Mouse (Mus musculus) lung, embryonic 14.5 days (tissue): Measurements from ENCODE around the gene Hoxc9. TPM values are rescaled to one million over a fixed set of nuclear protein-coding genes. Genes with fewer than 3 reads are reported as not detected.

Experiments used
- ATAC-seq: fragments of 200-750 bp; cut with Nextera tagmentation; 2 replicates; pipeline ENCODE4 v1.8.0; 2017; ENCODE audit warnings: mild to moderate bottlenecking, moderate TSS enrichment, moderate library complexity; ENCODE audit not compliant: insufficient read depth
- DNase-seq: peaks from one replicate; pipeline ENCODE4 v3.0.0-alpha.2; 2015
- H3K27ac ChIP-seq: fragments of 300-500 bp; sonication (generic); 2 replicates; pipeline ENCODE4 v1.5.1; 2014; ENCODE audit warnings: low read depth, mild to moderate bottlenecking, moderate library complexity
- H3K27me3 ChIP-seq: fragments of 300-500 bp; sonication (generic); 2 replicates; pipeline ENCODE4 v1.6.1; 2014; ENCODE audit warnings: low read length, control low read depth; ENCODE audit not compliant: insufficient read depth
- H3K36me3 ChIP-seq: fragments of 300-500 bp; sonication (generic); 2 replicates; pipeline ENCODE4 v1.6.1; 2014; ENCODE audit warnings: control low read depth; ENCODE audit not compliant: insufficient read depth
- H3K4me1 ChIP-seq: fragments of 300-500 bp; sonication (generic); 2 replicates; pipeline ENCODE4 v1.6.1; 2014; ENCODE audit warnings: antibody characterized with exemption, control low read depth; ENCODE audit not compliant: insufficient read depth
- H3K4me2 ChIP-seq: fragments of 300-500 bp; sonication (generic); 2 replicates; pipeline ENCODE4 v1.6.1; 2014; ENCODE audit warnings: mild to moderate bottlenecking
- H3K4me3 ChIP-seq: fragments of 300-500 bp; sonication (generic); 2 replicates; pipeline ENCODE4 v1.5.1; 2014; ENCODE audit warnings: low read depth, low read length
- H3K9ac ChIP-seq: fragments of 300-500 bp; sonication (generic); 2 replicates; pipeline ENCODE4 v1.6.1; 2014
- H3K9me3 ChIP-seq: fragments of 300-500 bp; sonication (generic); 2 replicates; pipeline ENCODE4 v1.6.1; 2016; ENCODE audit warnings: low read depth, low read length, control low read depth
- CTCF ChIP-seq: IDR thresholded peaks from 2 replicates; pipeline ENCODE4 v1.5.1; 2016; ENCODE audit warnings: antibody characterized with exemption, low read depth
- WGBS: fragments of 180-500 bp; shearing (Covaris S2); extraction: QIAGEN DNeasy Blood & Tissue Kit; methylation state at CpG from one replicate; pipeline ENCODE4 v1.1.7; 2014; 5-methylcytosine and 5-hydroxymethylcytosine counted together
- polyA plus RNA-seq: library from polyadenylated mRNA; unstranded; fragments of >200 nt; fragmentation: Nextera tagmentation; extraction: Ambion mirVana; gene quantifications from 2 replicates; pipeline ENCODE4 v1.2.1, GENCODE M21; 2014

Gene Hoxc9
- polyA plus RNA-seq, 1 experiment from 2014 or later, result not detected

DNA sequence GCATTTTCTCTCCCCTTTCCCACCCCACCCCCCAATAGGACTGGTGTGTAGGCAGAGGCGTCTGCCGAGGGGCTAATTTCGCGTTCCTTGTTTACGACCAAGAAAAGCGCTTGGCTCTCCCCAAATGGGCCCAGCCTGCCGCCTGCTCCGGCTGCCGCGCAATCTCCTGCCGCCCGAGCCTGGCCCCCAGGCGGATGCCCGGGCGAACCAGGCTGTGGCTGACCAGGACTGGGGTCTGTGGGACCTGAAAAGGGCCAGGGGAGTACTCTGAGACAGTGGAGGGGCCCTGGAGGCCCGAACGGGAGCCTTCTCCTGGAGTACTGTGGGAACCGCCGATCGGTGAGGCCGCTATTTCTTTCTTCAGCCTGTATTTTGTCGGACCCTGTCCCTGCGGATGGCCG, 24.3 kb downstream of the Hoxc9 start:
- no peak overlapping the region for H3K9ac ChIP-seq

DNA sequence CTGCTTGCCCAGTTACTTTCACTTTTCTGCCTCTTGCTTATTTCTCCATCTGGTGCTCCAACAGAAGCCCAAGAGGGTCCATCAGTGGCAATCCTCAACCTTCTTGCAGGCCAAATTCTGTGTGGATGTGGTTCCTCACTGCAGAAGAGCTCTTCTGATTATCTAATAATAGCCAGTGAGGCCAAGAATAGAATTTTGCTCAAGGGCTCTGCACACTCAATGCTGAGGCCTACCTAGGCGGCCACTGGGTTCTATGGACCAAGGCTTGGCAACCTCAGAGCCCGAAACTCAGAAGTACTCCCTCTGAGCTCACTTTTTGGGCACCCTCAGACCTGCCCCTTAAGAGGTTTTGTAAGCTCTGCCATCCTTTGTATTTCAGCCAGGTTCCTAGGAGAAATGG, 25.1 kb downstream of the Hoxc9 start:
- ATAC-seq (no peak), DNase-seq (no peak)
- WGBS, result 27% methylated on average over 2 of the region's 2 CpGs
- Histone ChIP-seq H3K4me3 (no peak overlapping the region), H3K4me2 (no peak overlapping the region), H3K27me3 (peaks cover 100% of the 10 kb centered on the region), H3K9ac (no peak overlapping the region), H3K36me3 (no peaks in the 10 kb centered on the region), H3K9me3 (no peaks in the 10 kb centered on the region), H3K27ac (no peak overlapping the region), H3K4me1 (no peaks in the 10 kb centered on the region)
- no peak for TF ChIP-seq CTCF

More for the DNA sequence above, 24.3 kb downstream of the Hoxc9 start:
- Histone ChIP-seq H3K4me2 (peak overlapping the region; percentile 79), H3K27me3 (peaks cover 100% of the 10 kb centered on the region), H3K9me3 (no peaks in the 10 kb centered on the region), H3K27ac (no peak overlapping the region), H3K4me3 (peak overlapping the region; percentile 8; the same call in 1 of the 2 replicates), H3K36me3 (no peaks in the 10 kb centered on the region), H3K4me1 (no peaks in the 10 kb centered on the region)
- no peak; the same call in 1 of the 2 replicates for ATAC-seq
- TF ChIP-seq CTCF, result no peak
- no peak for DNase-seq
- WGBS, result 4% methylated on average over 24 of the region's 24 CpGs

DNA sequence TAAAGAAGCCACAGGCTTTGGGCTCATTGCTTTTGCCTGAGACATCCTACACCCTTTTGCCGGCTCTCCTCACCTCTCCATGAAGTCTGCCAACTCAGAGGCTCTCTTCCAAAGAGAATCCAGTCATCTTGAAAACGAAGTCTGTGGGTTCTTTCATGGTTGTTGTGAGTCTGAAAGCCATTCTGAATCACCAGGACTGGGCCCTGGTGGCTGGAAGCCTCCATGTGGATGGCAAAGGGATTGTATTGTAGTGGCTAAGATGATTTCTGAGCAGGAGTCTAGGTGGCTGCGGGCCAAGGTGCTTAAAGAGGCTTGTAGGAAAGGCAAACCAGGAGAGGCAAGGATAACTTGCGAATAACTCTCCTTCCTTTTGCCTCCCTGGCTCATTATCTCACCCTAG, 25.9 kb downstream of the Hoxc9 start:
- no peaks in the 10 kb centered on the region for H3K4me1 ChIP-seq
- ATAC-seq (no peak), DNase-seq (no peak)
- no peak overlapping the region for H3K9ac ChIP-seq
- no peaks in the 10 kb centered on the region for H3K9me3 ChIP-seq
- no peaks in the 10 kb centered on the region for H3K36me3 ChIP-seq
- no peak overlapping the region for H3K27ac ChIP-seq
- TF ChIP-seq CTCF, result no peak
- 17% methylated on average over 4 of the region's 4 CpGs for WGBS
- H3K27me3 ChIP-seq, result peaks cover 100% of the 10 kb centered on the region
- no peak overlapping the region for H3K4me3 ChIP-seq
- no peak overlapping the region for H3K4me2 ChIP-seq

DNA sequence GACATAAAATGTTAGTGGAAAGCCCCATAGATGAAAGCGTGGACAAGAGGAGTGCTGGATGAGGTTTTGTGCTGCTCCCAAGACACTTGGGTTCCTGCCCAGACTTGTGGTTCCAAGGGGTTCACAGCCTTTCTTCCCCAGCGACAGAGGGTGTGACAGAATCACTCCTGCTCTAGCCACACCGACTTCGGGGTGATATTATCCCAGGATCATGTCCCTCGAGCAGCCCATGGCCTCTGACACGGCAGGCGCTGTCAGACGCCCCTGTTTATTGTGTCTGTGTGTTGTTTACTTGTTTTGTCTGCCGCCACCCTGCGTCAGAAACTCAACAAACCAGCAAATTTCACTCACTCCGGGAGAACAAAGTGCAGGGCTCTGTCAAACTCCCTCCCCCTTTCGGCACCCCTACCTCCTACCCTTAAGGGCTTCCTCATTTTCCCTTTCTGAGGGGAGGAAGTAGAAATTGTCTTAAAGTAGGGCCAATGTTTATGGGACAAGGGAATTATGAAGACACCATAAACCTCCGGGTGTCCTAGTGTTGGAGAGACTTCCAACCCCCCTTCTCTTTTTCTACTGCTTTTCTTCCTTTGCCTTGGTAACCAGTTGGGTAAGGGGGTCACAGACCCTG, 26.7 kb downstream of the Hoxc9 start:
- Histone ChIP-seq H3K4me1 (no peaks in the 10 kb centered on the region), H3K4me2 (no peak overlapping the region), H3K9ac (no peak overlapping the region), H3K4me3 (no peak overlapping the region), H3K36me3 (no peaks in the 10 kb centered on the region), H3K27ac (no peak overlapping the region), H3K27me3 (peaks cover 100% of the 10 kb centered on the region), H3K9me3 (no peaks in the 10 kb centered on the region)
- TF ChIP-seq CTCF, result no peak
- no peak for ATAC-seq
- no peak for DNase-seq
- 5% methylated on average over 13 of the region's 13 CpGs for WGBS

DNA sequence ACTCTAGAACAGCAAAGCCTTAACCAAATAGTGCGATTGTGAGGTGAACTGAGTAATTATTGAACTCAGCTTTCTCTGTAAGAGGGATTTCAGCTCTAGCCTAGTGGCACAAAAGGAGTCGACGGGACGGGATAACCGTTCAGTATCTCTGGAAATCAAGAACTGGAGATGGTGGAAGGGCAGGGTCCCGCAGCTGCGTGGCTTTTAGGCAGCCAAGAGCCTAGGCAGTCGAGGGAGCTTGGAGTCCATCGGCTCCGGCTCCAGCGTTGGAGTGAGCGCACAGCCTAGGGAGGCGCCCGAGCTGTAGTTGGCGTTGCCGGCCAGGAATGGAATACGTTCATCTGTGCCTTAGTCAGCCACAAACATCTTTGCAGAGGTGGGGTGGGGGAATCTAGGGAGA, 29.1 kb downstream of the Hoxc9 start:
- no peak overlapping the region for H3K4me3 ChIP-seq
- H3K27ac ChIP-seq, result no peak overlapping the region
- 1% methylated on average over 17 of the region's 17 CpGs for WGBS
- no peaks in the 10 kb centered on the region for H3K4me1 ChIP-seq
- no peak overlapping the region for H3K4me2 ChIP-seq
- ATAC-seq, result no peak
- H3K36me3 ChIP-seq, result no peaks in the 10 kb centered on the region
- H3K9me3 ChIP-seq, result no peaks in the 10 kb centered on the region
- no peak for TF ChIP-seq CTCF
- DNase-seq, result peak; percentile 37
- H3K9ac ChIP-seq, result no peak overlapping the region
- H3K27me3 ChIP-seq, result peaks cover 100% of the 10 kb centered on the region

DNA sequence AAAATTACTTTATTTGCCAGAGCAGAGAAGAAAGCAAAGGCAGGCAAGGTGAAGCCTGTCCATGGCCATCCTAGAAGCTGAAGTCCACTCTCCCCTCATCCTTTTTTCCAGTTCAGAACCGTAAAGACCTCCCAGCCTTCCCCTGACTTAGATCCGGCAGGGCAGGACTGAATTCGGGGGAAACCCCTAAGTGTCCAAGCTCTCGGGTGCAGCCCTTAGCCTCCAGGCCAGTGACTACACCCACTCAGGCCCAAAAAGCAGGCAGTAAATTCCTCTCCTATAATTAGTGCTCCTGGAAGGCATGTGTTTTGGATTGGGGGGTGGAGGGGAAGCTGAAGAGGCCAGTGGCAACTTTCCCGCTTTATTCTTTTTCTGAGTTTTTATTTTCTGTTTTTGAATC, 29.6 kb downstream of the Hoxc9 start:
- ATAC-seq (no peak), DNase-seq (no peak)
- H3K36me3 ChIP-seq, result no peaks in the 10 kb centered on the region
- 8% methylated on average over 5 of the region's 5 CpGs for WGBS
- TF ChIP-seq CTCF, result no peak
- no peaks in the 10 kb centered on the region for H3K4me1 ChIP-seq
- H3K4me3 ChIP-seq, result no peak overlapping the region
- H3K4me2 ChIP-seq, result no peak overlapping the region
- H3K27me3 ChIP-seq, result peaks cover 100% of the 10 kb centered on the region
- H3K27ac ChIP-seq, result no peak overlapping the region
- no peak overlapping the region for H3K9ac ChIP-seq
- no peaks in the 10 kb centered on the region for H3K9me3 ChIP-seq

DNA sequence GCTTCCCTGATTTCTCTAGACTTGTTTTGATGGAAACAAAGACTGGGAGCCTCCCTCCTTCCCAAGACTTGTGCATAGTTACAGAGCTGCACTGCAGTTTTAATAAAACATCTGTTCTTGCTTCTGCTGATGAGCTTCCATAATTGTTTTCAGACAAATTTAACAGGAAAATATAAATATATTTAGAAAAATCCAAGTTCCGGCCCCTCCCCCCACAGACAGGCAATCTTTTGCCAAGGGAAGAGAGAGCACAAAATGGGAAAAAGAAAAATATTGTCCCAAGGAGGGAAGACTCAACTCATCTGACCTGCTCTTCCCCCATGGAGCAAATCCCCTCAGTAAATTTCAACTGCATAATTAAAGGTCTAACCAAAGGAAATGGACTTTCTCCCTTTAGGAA, 30.1 kb downstream of the Hoxc9 start:
- Histone ChIP-seq H3K27me3 (peaks cover 100% of the 10 kb centered on the region), H3K9me3 (no peaks in the 10 kb centered on the region), H3K36me3 (no peaks in the 10 kb centered on the region), H3K27ac (no peak overlapping the region), H3K9ac (no peak overlapping the region), H3K4me2 (no peak overlapping the region), H3K4me3 (no peak overlapping the region), H3K4me1 (no peaks in the 10 kb centered on the region)
- no peak for ATAC-seq
- no peak for TF ChIP-seq CTCF
- DNase-seq, result no peak
- WGBS, result 29% methylated on average over 1 of the region's 1 CpGs
